Mouse (Mus musculus) midbrain, embryonic 14.5 days (tissue): ENCODE data around the gene Gm14525. TPM values are rescaled to one million over a fixed set of nuclear protein-coding genes. Genes with fewer than 3 reads are reported as not detected.
"Not testable (repeated sequence)": the region's sequence is repeated elsewhere in the genome, so short reads cannot be mapped to it uniquely, and the experiment has no call there.

Experiments
- ATAC-seq: fragments of 200-750 bp; cut with Nextera tagmentation; 2 replicates; pipeline ENCODE4 v1.8.0; 2017; ENCODE audit warnings: moderate number of reproducible peaks, moderate library complexity; ENCODE audit not compliant: low FRiP score, low TSS enrichment
- DNase-seq: peaks from one replicate; pipeline ENCODE4 v3.0.0-alpha.2; 2015
- H3K27ac ChIP-seq: fragments of 300-500 bp; sonication (generic); replicated peaks from 2 replicates; pipeline ENCODE4 v1.5.1; 2014; ENCODE audit warnings: mild to moderate bottlenecking, low read depth, low read length, moderate library complexity
- H3K27me3 ChIP-seq: fragments of 300-500 bp; sonication (generic); 2 replicates; pipeline ENCODE4 v1.6.1; 2014; ENCODE audit warnings: low read length, control low read depth, mixed read lengths; ENCODE audit not compliant: control insufficient read depth, insufficient read depth
- H3K36me3 ChIP-seq: fragments of 300-500 bp; sonication (generic); 2 replicates; pipeline ENCODE4 v1.6.1; 2014; ENCODE audit warnings: low read length, control low read depth; ENCODE audit not compliant: control insufficient read depth, insufficient read depth
- H3K4me1 ChIP-seq: fragments of 300-500 bp; sonication (generic); 2 replicates; pipeline ENCODE4 v1.6.1; 2014; ENCODE audit warnings: mild to moderate bottlenecking, antibody characterized with exemption, low read length, control low read depth; ENCODE audit not compliant: control insufficient read depth, insufficient read depth
- H3K4me2 ChIP-seq: fragments of 300-500 bp; sonication (generic); 2 replicates; pipeline ENCODE4 v1.6.1; 2014; ENCODE audit warnings: mild to moderate bottlenecking, low read length, moderate library complexity
- H3K4me3 ChIP-seq: fragments of 300-500 bp; sonication (generic); replicated peaks from 2 replicates; pipeline ENCODE4 v1.5.1; 2014; ENCODE audit warnings: low read depth, low read length
- H3K9ac ChIP-seq: fragments of 300-500 bp; sonication (generic); replicated peaks from 2 replicates; pipeline ENCODE4 v1.6.1; 2014; ENCODE audit warnings: mild to moderate bottlenecking, low read length, moderate library complexity
- H3K9me3 ChIP-seq: fragments of 300-500 bp; sonication (generic); 2 replicates; pipeline ENCODE4 v1.6.1; 2016; ENCODE audit warnings: low read length, control low read depth, mixed read lengths; ENCODE audit not compliant: control insufficient read depth
- WGBS: fragments of 180-500 bp; shearing (Covaris S2); extraction: QIAGEN DNeasy Blood & Tissue Kit; methylation state at CpG from one replicate; pipeline ENCODE4 v1.1.7; 2014; 5-methylcytosine and 5-hydroxymethylcytosine counted together
- polyA plus RNA-seq: library from polyadenylated mRNA; unstranded; fragments of >200 nt; fragmentation: Nextera tagmentation; extraction: Ambion mirVana; gene quantifications from 2 replicates; pipeline ENCODE4 v1.2.1, GENCODE M21; 2014

The Gm14525 gene
- polyA plus RNA-seq, result not detected in 2 replicates

DNA sequence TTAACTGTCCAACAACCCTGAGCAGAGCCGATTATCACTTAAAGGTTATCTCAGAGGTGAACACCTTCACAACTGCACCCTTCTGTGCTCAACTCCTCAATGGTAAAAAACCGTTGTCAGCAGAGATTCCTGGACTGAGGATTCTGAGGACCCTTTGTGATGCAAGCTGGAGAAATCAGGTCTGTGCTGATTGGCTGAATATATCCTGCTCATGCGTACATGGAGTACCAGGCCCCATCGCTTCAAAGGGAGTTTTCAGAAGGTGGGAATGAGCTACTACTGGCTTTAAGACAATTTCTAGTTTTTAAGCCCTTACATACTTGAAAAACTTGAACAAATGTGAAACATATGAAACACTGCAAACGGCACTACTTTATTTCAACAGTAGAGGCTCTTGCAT, at the start of gene Gm14525:
TSS of gene Gm14525 (minus strand) at position 101 of the 400 bp plus-strand sequence.
- H3K27ac ChIP-seq, H3K4me2 ChIP-seq, ATAC-seq, H3K4me1 ChIP-seq, H3K9ac ChIP-seq, H3K27me3 ChIP-seq, H3K36me3 ChIP-seq, H3K9me3 ChIP-seq, DNase-seq, H3K4me3 ChIP-seq: not testable (repeated sequence)
- WGBS, result 97% methylated on average over 4 of the region's 5 CpGs

Other genes with a start within 250 kb of the Gm14525 start
- not detected in 2 replicates for gene Slx, start 157.1 kb downstream of the Gm14525 start, polyA plus RNA-seq
- gene Gm6121, start 233.1 kb upstream of the Gm14525 start, polyA plus RNA-seq, result not detected in 2 replicates